Mouse (Mus musculus): ENCODE measurements around the gene Mndal. TPM values are rescaled to one million over a fixed set of nuclear protein-coding genes. Genes with fewer than 3 reads are reported as not detected.
"Not testable (repeated sequence)": the region's sequence is repeated elsewhere in the genome, so short reads cannot be mapped to it uniquely, and the experiment has no call there.

Gene Mndal
- total and polyA plus RNA-seq, 3 experiments, result 56.8 to 175 (median 107) TPM

GRCm38 (mm10) chr1:173878264-173878663, 64.0 kb downstream of the Mndal start:
- Histone ChIP-seq H3K4me3 (replicated peaks in 1 of 3; ENCODE audit: low read depth in 2 of 3, low read length in 2 of 3, poor library complexity in 1 of 3) (peak overlapping the region; percentile 43 to 75 (median 74)), H3K9ac (ENCODE audit: insufficient read depth, low read depth) (peak overlapping the region; percentile 93), H3K4me2 (ENCODE audit: insufficient read depth, low read depth, poor library complexity, severe bottlenecking) (peak overlapping the region; percentile 51; the same call in 1 of the 2 replicates), H3K4me1 (ENCODE audit: control insufficient read depth in 1 of 2, insufficient read depth in 2 of 2) (peaks cover 0 to 11% of the 10 kb centered on the region in 2 experiments; a peak in 1 of 4 replicates)
- dilution Hi-C loops (cut with MboI; ENCODE audit: extremely low pct_ligation_motif_present, extremely low pct_unique_long_range_greater_than_20kb, low sequenced_read_pairs); in situ Hi-C loops (cut with MboI; ENCODE audit: low pct_ligation_motif_present, low pct_unique_long_range_greater_than_20kb, low sequenced_read_pairs); H3K9me3 ChIP-seq (replicated peaks; ENCODE audit: low read length); H3K36me3 ChIP-seq (replicated peaks in 1 of 2; ENCODE audit: control insufficient read depth in 1 of 2, insufficient read depth in 1 of 2, low read length in 1 of 2); H3K27me3 ChIP-seq (replicated peaks); H3K27ac ChIP-seq (ENCODE audit: insufficient read depth, low read depth); H3K79me2 ChIP-seq (replicated peaks; ENCODE audit: control insufficient read depth, extremely low read depth, insufficient read depth, poor library complexity, severe bottlenecking): not testable (repeated sequence)
- peak; percentile 25 for DNase-seq (ENCODE audit: extremely low read depth)
- TF ChIP-seq ELF1 (IDR thresholded peaks at IDR 0.05; ENCODE audit: low read depth, low read length) (peak; percentile 18; the same call in 1 of the 2 replicates), HCFC1 (IDR thresholded peaks at IDR 0.05; ENCODE audit: low read depth, low read length) (peak; percentile 59), ZNF384 (IDR thresholded peaks at IDR 0.05; ENCODE audit: low read depth, low read length) (peak; percentile 89), TBP (conservative IDR thresholded peaks at IDR 0.05; ENCODE audit: low read depth, low read length) (0 out of 2 replicates have a peak, but pooled peaks have one; percentile 49), SIN3A (IDR thresholded peaks at IDR 0.05; ENCODE audit: low read length) (peak; percentile 34; the same call in 1 of the 2 replicates)

- dilution Hi-C loops (cut with MboI; ENCODE audit: extremely low pct_ligation_motif_present, extremely low pct_unique_long_range_greater_than_20kb, low sequenced_read_pairs); H3K9me3 ChIP-seq (replicated peaks; ENCODE audit: low read length): not testable (repeated sequence)
Measured at GRCm38 (mm10) chr1:173877125-173877524, 65.2 kb downstream of the Mndal start.

GRCm38 (mm10) chr1:173868586-173868985, 73.7 kb downstream of the Mndal start:
- H3K9me3 ChIP-seq (replicated peaks; ENCODE audit: low read length); H3K4me1 ChIP-seq (ENCODE audit: control insufficient read depth in 1 of 2, insufficient read depth in 2 of 2); DNase-seq (ENCODE audit: extremely low read depth); H3K27me3 ChIP-seq (replicated peaks); H3K27ac ChIP-seq (ENCODE audit: insufficient read depth, low read depth); H3K4me2 ChIP-seq (ENCODE audit: insufficient read depth, low read depth, poor library complexity, severe bottlenecking); dilution Hi-C loops (cut with MboI; ENCODE audit: extremely low pct_ligation_motif_present, extremely low pct_unique_long_range_greater_than_20kb, low sequenced_read_pairs); H3K4me3 ChIP-seq (replicated peaks in 1 of 3; ENCODE audit: low read depth in 2 of 3, low read length in 2 of 3, poor library complexity in 1 of 3); H3K79me2 ChIP-seq (replicated peaks; ENCODE audit: control insufficient read depth, extremely low read depth, insufficient read depth, poor library complexity, severe bottlenecking); H3K9ac ChIP-seq (ENCODE audit: insufficient read depth, low read depth): not testable (repeated sequence)
- in situ Hi-C loops (cut with MboI; ENCODE audit: low pct_ligation_motif_present, low pct_unique_long_range_greater_than_20kb, low sequenced_read_pairs), result loop anchor here (25.0 kb wide), 2 partner anchors 219 to 406 kb away; partner anchors contain the start of genes Olfr427 and Olfr429
- peaks cover 30 to 45% of the 10 kb centered on the region in 2 experiments for H3K36me3 ChIP-seq (replicated peaks in 1 of 2; ENCODE audit: control insufficient read depth in 1 of 2, insufficient read depth in 1 of 2, low read length in 1 of 2)

More at GRCm38 (mm10) chr1:173877125-173877524, 65.2 kb downstream of the Mndal start:
- H3K9ac ChIP-seq (ENCODE audit: insufficient read depth, low read depth); H3K79me2 ChIP-seq (replicated peaks; ENCODE audit: control insufficient read depth, extremely low read depth, insufficient read depth, poor library complexity, severe bottlenecking); in situ Hi-C loops (cut with MboI; ENCODE audit: low pct_ligation_motif_present, low pct_unique_long_range_greater_than_20kb, low sequenced_read_pairs); H3K27me3 ChIP-seq (replicated peaks); H3K27ac ChIP-seq (ENCODE audit: insufficient read depth, low read depth): not testable (repeated sequence)
- DNase-seq (ENCODE audit: extremely low read depth), result peak; percentile 6
- H3K4me1 ChIP-seq (ENCODE audit: control insufficient read depth in 1 of 2, insufficient read depth in 2 of 2), result peaks cover 0 to 11% of the 10 kb centered on the region in 2 experiments; a peak in 1 of 4 replicates
- 0 out of 2 replicates have a peak, but pooled peaks have one; percentile 11 for TF ChIP-seq IRF4 (IDR thresholded peaks at IDR 0.05; ENCODE audit: low read depth, low read length)
- H3K36me3 ChIP-seq (replicated peaks in 1 of 2; ENCODE audit: control insufficient read depth in 1 of 2, insufficient read depth in 1 of 2, low read length in 1 of 2), result peaks cover 10 to 16% of the 10 kb centered on the region in 2 experiments
- H3K4me3 ChIP-seq (replicated peaks in 1 of 3; ENCODE audit: low read depth in 2 of 3, low read length in 2 of 3, poor library complexity in 1 of 3), result peak overlapping the region in 1 of 3 experiments; percentile 28
- peak overlapping the region; percentile 95 for H3K4me2 ChIP-seq (ENCODE audit: insufficient read depth, low read depth, poor library complexity, severe bottlenecking)
